Mouse (Mus musculus): Measurements from ENCODE around the gene Map2k3. TPM values are rescaled to one million over a fixed set of nuclear protein-coding genes. Genes with fewer than 3 reads are reported as not detected.

The Map2k3 gene
- total and polyA plus RNA-seq, 3 experiments = 56.7 to 79.3 (median 71.1) TPM

- H3K27ac ChIP-seq = no peak overlapping the region; the same call in 1 of the 2 replicates
- H3K79me2 ChIP-seq (replicated peaks; ENCODE audit: control insufficient read depth, insufficient read depth, low read length) = no peaks in the 10 kb centered on the region
- no peaks in the 10 kb centered on the region for H3K27me3 ChIP-seq (ENCODE audit: control insufficient read depth, insufficient read depth, low read length)
- intact Hi-C loops (cut with DNase I) = loop anchor here (1.0 to 5.0 kb wide), 2 partner anchors 88 to 137 kb away; no protein-coding TSS in a partner anchor
- no peak for TF ChIP-seq POLR2A (IDR thresholded peaks at IDR 0.05; ENCODE audit: insufficient read depth, low read depth, low read length)
- TF ChIP-seq CTCF (IDR thresholded peaks at IDR 0.05) = peak; percentile 91
- TF ChIP-seq EP300 (IDR thresholded peaks at IDR 0.05; ENCODE audit: insufficient read depth, low read depth, low read length) = peak; percentile 70; the same call in 1 of the 2 replicates
- no peaks in the 10 kb centered on the region for H3K36me3 ChIP-seq (ENCODE audit: control insufficient read depth, insufficient read depth, low read length)
- DNase-seq = peak; percentile 83 to 87
- H3K4me1 ChIP-seq (ENCODE audit: control insufficient read depth, insufficient read depth, low read length) = peaks cover 3% of the 10 kb centered on the region
- H3K4me3 ChIP-seq = no peak overlapping the region
- H3K9ac ChIP-seq (ENCODE audit: low read depth, low read length) = no peak overlapping the region
- 7% methylated on average over 15 of the region's 15 CpGs for WGBS
Measured at GRCm38 (mm10) chr11:60953803-60954202, 22.0 kb downstream of the Map2k3 start.

GRCm38 (mm10) chr11:60954255-60955104 lies 22.6 kb downstream of the Map2k3 start:
- no peaks in the 10 kb centered on the region for H3K79me2 ChIP-seq (replicated peaks; ENCODE audit: control insufficient read depth, insufficient read depth, low read length)
- peaks cover 3% of the 10 kb centered on the region for H3K4me1 ChIP-seq (ENCODE audit: control insufficient read depth, insufficient read depth, low read length)
- no peak overlapping the region for H3K9ac ChIP-seq (ENCODE audit: low read depth, low read length)
- peak overlapping the region; percentile 41; the same call in 1 of the 2 replicates for H3K27ac ChIP-seq
- DNase-seq = peak; percentile 22 to 36
- H3K36me3 ChIP-seq (ENCODE audit: control insufficient read depth, insufficient read depth, low read length) = no peaks in the 10 kb centered on the region
- intact Hi-C loops (cut with DNase I) = loop anchor here (1.0 to 5.0 kb wide), 2 partner anchors 88 to 137 kb away; no protein-coding TSS in a partner anchor
- WGBS = 61% methylated on average over 10 of the region's 10 CpGs
- H3K4me3 ChIP-seq = no peak overlapping the region
- no peaks in the 10 kb centered on the region for H3K27me3 ChIP-seq (ENCODE audit: control insufficient read depth, insufficient read depth, low read length)
- 0 out of 2 replicates have a peak, but pooled peaks have one; percentile 49 for TF ChIP-seq EP300 (IDR thresholded peaks at IDR 0.05; ENCODE audit: insufficient read depth, low read depth, low read length)
- no peak for TF ChIP-seq POLR2A (IDR thresholded peaks at IDR 0.05; ENCODE audit: insufficient read depth, low read depth, low read length)

GRCm38 (mm10) chr11:60955621-60956383 lies 24.0 kb downstream of the Map2k3 start:
- no peaks in the 10 kb centered on the region for H3K27me3 ChIP-seq (ENCODE audit: control insufficient read depth, insufficient read depth, low read length)
- peaks cover 3% of the 10 kb centered on the region for H3K4me1 ChIP-seq (ENCODE audit: control insufficient read depth, insufficient read depth, low read length)
- peak in 1 of 2 experiments; percentile 9 for DNase-seq
- H3K27ac ChIP-seq = no peak overlapping the region
- no peak overlapping the region for H3K9ac ChIP-seq (ENCODE audit: low read depth, low read length)
- no peaks in the 10 kb centered on the region for H3K79me2 ChIP-seq (replicated peaks; ENCODE audit: control insufficient read depth, insufficient read depth, low read length)
- no peak overlapping the region for H3K4me3 ChIP-seq
- WGBS = 83% methylated on average over 9 of the region's 9 CpGs
- intact Hi-C loops (cut with DNase I) = no loop called here
- no peak for TF ChIP-seq POLR2A (IDR thresholded peaks at IDR 0.05; ENCODE audit: insufficient read depth, low read depth, low read length)
- no peak for TF ChIP-seq EP300 (IDR thresholded peaks at IDR 0.05; ENCODE audit: insufficient read depth, low read depth, low read length)
- TF ChIP-seq CTCF (IDR thresholded peaks at IDR 0.05) = no peak
- no peaks in the 10 kb centered on the region for H3K36me3 ChIP-seq (ENCODE audit: control insufficient read depth, insufficient read depth, low read length)

DNA sequence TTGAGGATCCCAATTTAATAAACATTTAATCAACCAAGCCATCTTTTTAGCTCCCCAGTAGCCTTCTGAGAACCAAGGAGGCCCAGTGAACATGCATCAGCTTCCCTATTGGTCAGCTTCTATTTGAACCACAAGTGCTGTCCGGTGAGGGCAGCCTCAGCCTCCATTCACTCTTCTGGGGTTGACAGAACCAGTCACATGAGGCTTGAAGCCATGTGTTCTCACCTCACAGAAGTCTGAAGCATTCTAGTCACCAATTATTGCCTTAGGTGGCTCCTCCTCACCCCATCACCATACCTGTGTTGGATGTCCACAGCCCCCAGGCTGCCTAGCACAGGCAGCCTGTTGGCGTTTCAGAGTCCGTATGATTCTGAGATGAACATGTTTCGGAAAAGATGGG lies 27.1 kb downstream of the Map2k3 start:
- intact Hi-C loops (cut with DNase I) = no loop called here
- TF ChIP-seq CTCF (IDR thresholded peaks at IDR 0.05) (no peak), POLR2A (IDR thresholded peaks at IDR 0.05; ENCODE audit: insufficient read depth, low read depth, low read length) (no peak), EP300 (IDR thresholded peaks at IDR 0.05; ENCODE audit: insufficient read depth, low read depth, low read length) (no peak)
- Histone ChIP-seq H3K79me2 (replicated peaks; ENCODE audit: control insufficient read depth, insufficient read depth, low read length) (no peaks in the 10 kb centered on the region), H3K4me3 (no peak overlapping the region), H3K36me3 (ENCODE audit: control insufficient read depth, insufficient read depth, low read length) (no peaks in the 10 kb centered on the region), H3K9ac (ENCODE audit: low read depth, low read length) (no peak overlapping the region), H3K27me3 (ENCODE audit: control insufficient read depth, insufficient read depth, low read length) (no peaks in the 10 kb centered on the region), H3K4me1 (ENCODE audit: control insufficient read depth, insufficient read depth, low read length) (peaks cover 3% of the 10 kb centered on the region), H3K27ac (no peak overlapping the region)
- DNase-seq = no peak
- 89% methylated on average over 4 of the region's 4 CpGs for WGBS

DNA sequence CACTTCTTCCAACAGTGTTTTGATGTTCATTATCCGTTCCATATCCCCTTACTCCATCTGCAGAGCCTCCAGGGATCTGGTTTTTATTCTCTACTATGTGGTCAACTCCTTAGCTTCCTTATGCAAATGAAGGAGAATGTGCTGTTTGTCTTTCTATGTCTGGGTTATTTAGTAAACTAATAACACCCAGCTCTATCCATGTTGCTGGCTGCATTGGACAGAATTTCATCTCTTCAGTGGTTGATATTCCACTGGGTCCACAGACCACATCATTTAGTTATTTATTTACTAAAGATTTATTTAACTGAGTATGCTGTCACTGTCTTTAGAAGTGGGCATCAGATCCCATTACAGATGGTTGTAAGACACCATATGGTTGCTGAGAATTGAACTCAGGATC lies 29.3 kb downstream of the Map2k3 start:
- Histone ChIP-seq H3K4me3 (no peak overlapping the region), H3K27me3 (ENCODE audit: control insufficient read depth, insufficient read depth, low read length) (peaks cover 4% of the 10 kb centered on the region), H3K79me2 (replicated peaks; ENCODE audit: control insufficient read depth, insufficient read depth, low read length) (no peaks in the 10 kb centered on the region), H3K4me1 (ENCODE audit: control insufficient read depth, insufficient read depth, low read length) (no peaks in the 10 kb centered on the region), H3K36me3 (ENCODE audit: control insufficient read depth, insufficient read depth, low read length) (no peaks in the 10 kb centered on the region), H3K27ac (no peak overlapping the region), H3K9ac (ENCODE audit: low read depth, low read length) (no peak overlapping the region)
- 70% methylated on average over 1 of the region's 1 CpGs for WGBS
- DNase-seq = no peak
- no peak for TF ChIP-seq POLR2A (IDR thresholded peaks at IDR 0.05; ENCODE audit: insufficient read depth, low read depth, low read length)
- no peak for TF ChIP-seq CTCF (IDR thresholded peaks at IDR 0.05)
- TF ChIP-seq EP300 (IDR thresholded peaks at IDR 0.05; ENCODE audit: insufficient read depth, low read depth, low read length) = no peak
- intact Hi-C loops (cut with DNase I) = no loop called here
